Mouse (Mus musculus): Measurements from ENCODE around the gene Taf4. TPM values are rescaled to one million over a fixed set of nuclear protein-coding genes. Genes with fewer than 3 reads are reported as not detected.

The Taf4 gene
- 2.0 and 2.1 TPM in 2 replicates for polyA plus RNA-seq (2015; fragmentation: Nextera tagmentation; extraction: Ambion mirVana)

DNA sequence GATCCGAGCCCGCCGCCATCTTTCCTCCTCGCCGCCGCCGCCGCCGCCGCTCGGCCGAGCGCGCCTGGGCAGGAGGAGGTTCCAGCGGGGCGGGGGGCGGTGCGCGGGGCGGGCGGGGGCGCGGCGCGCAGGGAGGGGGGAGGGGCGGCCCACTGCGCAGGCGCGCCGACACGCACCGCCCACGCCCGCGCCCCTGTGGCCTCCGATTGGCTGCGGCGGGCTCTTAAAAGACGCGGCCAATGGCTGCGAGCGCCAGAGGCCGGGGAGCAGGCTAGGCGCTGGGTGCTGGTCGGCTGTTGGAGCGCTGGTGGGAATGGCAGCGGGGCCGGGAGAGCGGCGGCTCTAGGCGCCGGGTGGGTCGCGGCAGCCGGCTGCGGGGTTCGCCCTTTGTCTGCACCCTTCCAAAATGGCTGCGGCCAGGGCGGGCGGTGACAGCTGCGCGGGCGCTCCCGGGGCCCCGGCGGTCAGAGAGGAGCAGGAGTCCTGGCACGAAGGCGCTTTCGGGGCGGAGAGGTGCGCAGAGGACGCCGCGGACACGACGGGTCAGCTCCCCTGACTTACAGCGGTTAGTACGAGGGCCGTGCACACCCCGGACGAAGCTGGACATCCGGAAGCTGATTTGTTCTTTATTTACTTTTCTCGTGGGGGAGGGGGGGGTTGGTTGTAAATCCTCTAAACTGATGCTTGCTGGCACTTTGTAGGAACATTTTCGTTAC is at the start of gene Taf4:
Gene Taf4 (minus strand): TSS at position 19 of the 716 bp plus-strand sequence.
- H3K27ac ChIP-seq = peak within 1 kb of the TSS; percentile 90
- under 1% methylated on average over 51 of the region's 84 CpGs for WGBS (ENCODE audit: insufficient replicate concordance)
- DNase-seq (peak; percentile 80), ATAC-seq (ENCODE audit: low read depth) (peak; percentile 89)
- H3K9me3 ChIP-seq (replicated peaks) = no peaks in the 10 kb centered on the region
- H3K9ac ChIP-seq = peak within 1 kb of the TSS; percentile 93
- peak within 1 kb of the TSS; percentile 99 for H3K4me2 ChIP-seq
- H3K4me1 ChIP-seq (replicated peaks) = peaks cover 47% of the 10 kb centered on the region
- H3K27me3 ChIP-seq = no peaks in the 10 kb centered on the region
- peak within 1 kb of the TSS; percentile 88 for H3K4me3 ChIP-seq (replicated peaks)
- no peaks in the 10 kb centered on the region for H3K36me3 ChIP-seq

DNA sequence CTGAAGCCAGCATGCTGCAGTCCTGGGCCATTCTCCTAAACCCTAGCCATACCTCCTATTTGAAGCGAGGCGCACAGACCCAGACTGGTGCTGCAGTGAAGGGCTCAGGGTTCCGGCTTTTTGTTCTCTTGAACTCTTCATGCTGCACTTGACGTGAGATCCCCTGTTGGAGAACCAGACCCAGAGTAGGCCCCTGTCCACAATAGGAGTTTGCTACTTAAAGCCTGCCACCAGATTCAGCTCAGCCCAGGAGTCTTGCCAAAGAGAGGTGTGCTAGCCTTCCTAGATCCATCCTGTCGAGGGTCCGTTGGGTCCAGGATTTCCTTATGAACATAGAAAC is 49.4 kb upstream of the Taf4 start:
- WGBS (ENCODE audit: insufficient replicate concordance) = 27% methylated on average over 6 of the region's 6 CpGs
- peak overlapping the region; percentile 94 for H3K27ac ChIP-seq
- ATAC-seq (ENCODE audit: low read depth) = no peak

DNA sequence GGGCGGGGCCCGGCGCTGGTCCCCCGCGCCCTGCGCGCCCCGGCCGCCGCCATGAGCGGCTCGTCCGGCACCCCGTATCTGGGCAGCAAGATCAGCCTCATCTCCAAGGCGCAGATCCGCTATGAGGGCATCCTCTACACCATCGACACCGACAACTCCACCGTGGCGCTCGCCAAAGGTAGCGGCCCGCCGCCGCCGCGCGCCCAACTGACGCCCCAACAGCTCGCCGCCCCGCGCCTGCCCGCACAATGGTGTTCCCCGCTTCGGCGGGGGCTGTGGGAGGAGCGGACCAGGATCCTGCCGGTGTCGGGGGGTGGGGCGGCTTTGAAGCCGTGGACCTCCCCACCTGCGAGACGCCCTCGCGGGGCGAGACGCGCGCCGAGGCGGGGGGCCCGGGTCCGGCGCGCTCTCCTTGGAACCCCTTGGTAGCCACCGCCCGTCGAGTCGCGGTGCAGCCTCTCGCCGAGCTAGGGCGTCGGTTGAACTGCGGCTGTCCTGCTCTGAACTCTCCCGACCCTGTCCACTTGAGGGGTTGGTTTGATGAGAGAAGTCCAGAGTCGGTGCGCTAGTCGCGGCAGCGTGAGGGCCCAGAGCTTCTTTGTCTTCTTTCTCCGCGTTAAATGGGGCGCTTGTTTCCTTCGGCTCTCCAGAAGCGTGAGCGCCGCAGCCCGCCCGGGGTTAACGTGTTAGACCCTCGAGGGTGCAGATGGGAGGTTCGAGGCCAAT is 48.9 kb upstream of the Taf4 start:
- H3K4me1 ChIP-seq (replicated peaks) = peaks cover 40% of the 10 kb centered on the region
- peak overlapping the region; percentile 100 for H3K4me2 ChIP-seq
- peaks cover 27% of the 10 kb centered on the region for H3K27me3 ChIP-seq
- under 1% methylated on average over 78 of the region's 84 CpGs for WGBS (ENCODE audit: insufficient replicate concordance)
- peak overlapping the region; percentile 94 for H3K27ac ChIP-seq
- peak; percentile 45 for DNase-seq
- H3K4me3 ChIP-seq (replicated peaks) = peak overlapping the region; percentile 97
- H3K9ac ChIP-seq = peak overlapping the region; percentile 90
- H3K9me3 ChIP-seq (replicated peaks) = no peaks in the 10 kb centered on the region
- no peak; the same call in 1 of the 2 replicates for ATAC-seq (ENCODE audit: low read depth)
- H3K36me3 ChIP-seq = peaks cover 37% of the 10 kb centered on the region

More for the DNA sequence above, 49.4 kb upstream of the Taf4 start:
- H3K4me2 ChIP-seq = peak overlapping the region; percentile 100
- H3K4me1 ChIP-seq (replicated peaks) = peaks cover 40% of the 10 kb centered on the region
- H3K36me3 ChIP-seq = peaks cover 42% of the 10 kb centered on the region
- H3K9me3 ChIP-seq (replicated peaks) = no peaks in the 10 kb centered on the region
- H3K27me3 ChIP-seq = peaks cover 22% of the 10 kb centered on the region
- H3K9ac ChIP-seq = peak overlapping the region; percentile 90
- H3K4me3 ChIP-seq (replicated peaks) = peak overlapping the region; percentile 97
- DNase-seq = no peak

DNA sequence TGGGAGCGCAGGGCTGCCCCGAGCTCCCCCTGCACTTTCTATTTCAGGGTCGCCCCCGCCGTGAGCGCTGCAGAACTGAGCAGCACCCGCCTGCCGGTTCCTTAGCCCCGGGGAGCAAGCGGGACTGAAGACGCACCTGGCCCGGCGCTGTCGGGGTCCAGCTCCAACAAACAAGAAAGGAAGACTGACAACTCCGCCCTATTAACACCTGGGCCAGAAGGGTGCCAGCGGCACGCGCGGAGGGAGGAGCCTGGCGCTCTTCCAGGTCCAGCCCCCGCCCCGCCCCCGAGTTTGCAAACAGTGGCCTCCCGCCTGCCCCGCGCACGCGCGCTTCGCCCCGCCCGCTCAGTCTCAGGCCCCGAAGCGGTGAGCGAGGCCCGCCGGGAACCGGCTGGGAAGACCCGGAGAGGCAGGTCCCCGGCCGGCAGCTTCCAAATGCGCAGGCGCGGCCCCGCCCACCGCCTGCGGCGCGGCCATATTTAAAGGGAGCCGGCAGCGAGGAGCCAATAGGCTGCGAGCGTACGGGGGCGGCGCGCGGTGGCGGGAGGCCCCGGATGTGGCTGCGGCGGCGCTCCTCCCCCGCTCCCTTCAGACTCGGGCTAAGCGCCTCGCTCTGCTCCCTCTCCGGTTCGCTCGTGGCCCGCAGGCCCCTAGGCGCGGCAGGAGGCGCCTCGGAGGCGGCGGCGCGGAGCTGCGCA is 48.1 kb upstream of the Taf4 start, which contains the start of gene Lsm14b:
Gene Lsm14b (plus strand): TSS at position 587 of the 698 bp plus-strand sequence.
- peak within 1 kb of the TSS; percentile 94 for H3K27ac ChIP-seq
- H3K4me1 ChIP-seq (replicated peaks) = peaks cover 40% of the 10 kb centered on the region
- H3K4me2 ChIP-seq = peak within 1 kb of the TSS; percentile 100
- under 1% methylated on average over 80 of the region's 80 CpGs for WGBS (ENCODE audit: insufficient replicate concordance)
- H3K9me3 ChIP-seq (replicated peaks) = no peaks in the 10 kb centered on the region
- peaks cover 30% of the 10 kb centered on the region for H3K36me3 ChIP-seq
- H3K4me3 ChIP-seq (replicated peaks) = peak within 1 kb of the TSS; percentile 97
- DNase-seq (peak; percentile 99), ATAC-seq (ENCODE audit: low read depth) (peak; percentile 95)
- H3K9ac ChIP-seq = peak within 1 kb of the TSS; percentile 90
- H3K27me3 ChIP-seq = peaks cover 33% of the 10 kb centered on the region

DNA sequence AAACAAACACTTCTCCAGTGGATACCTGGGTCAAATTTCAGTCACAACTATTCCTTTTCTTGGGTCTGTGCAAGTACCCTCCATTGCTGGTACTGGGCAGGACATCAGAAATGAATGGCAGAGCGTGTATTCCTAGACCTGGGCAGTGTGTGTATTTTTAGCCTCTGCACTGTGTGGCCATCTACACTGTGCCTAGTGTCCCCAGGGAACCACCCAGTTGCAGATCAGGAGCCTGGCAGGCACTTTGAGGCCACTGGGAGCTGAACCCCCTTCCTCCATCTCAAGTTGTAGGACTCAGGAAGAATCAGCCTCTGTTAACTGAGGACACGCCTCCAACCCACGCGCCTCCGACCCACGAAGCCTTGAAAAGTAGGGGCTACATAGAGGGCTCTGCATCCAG is 46.3 kb upstream of the Taf4 start:
- no peak for ATAC-seq (ENCODE audit: low read depth)
- Histone ChIP-seq H3K9ac (no peak overlapping the region), H3K4me2 (no peak overlapping the region), H3K4me1 (replicated peaks) (peaks cover 34% of the 10 kb centered on the region), H3K36me3 (peaks cover 12% of the 10 kb centered on the region), H3K4me3 (replicated peaks) (no peak overlapping the region), H3K27me3 (peaks cover 43% of the 10 kb centered on the region), H3K9me3 (replicated peaks) (no peaks in the 10 kb centered on the region), H3K27ac (no peak overlapping the region)
- 68% methylated on average over 6 of the region's 6 CpGs for WGBS (ENCODE audit: insufficient replicate concordance)
- DNase-seq = no peak

DNA sequence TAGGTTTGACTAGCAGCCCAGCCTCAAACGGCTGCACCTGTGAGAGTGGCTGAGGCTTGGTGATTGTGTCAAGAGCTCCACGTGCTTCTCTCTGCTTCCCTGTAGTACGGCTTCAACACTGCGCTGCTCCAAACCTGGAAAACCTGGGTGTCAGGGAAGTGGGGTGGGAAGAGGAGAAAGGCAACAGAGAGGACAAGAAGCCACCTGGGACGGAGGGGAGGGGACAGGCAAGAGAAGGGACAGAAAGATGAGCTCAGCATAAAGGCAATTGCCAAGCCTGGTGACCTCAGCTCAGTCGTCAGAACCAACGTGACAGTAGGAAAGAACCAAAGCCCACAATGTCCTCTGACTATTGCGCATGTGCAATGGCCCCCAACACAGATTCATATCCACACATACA is 44.5 kb upstream of the Taf4 start:
- H3K9ac ChIP-seq = no peak overlapping the region
- no peak overlapping the region for H3K4me3 ChIP-seq (replicated peaks)
- DNase-seq (no peak), ATAC-seq (ENCODE audit: low read depth) (no peak)
- peaks cover 43% of the 10 kb centered on the region for H3K27me3 ChIP-seq
- H3K4me2 ChIP-seq = no peak overlapping the region
- 59% methylated on average over 8 of the region's 8 CpGs for WGBS (ENCODE audit: insufficient replicate concordance)
- no peaks in the 10 kb centered on the region for H3K9me3 ChIP-seq (replicated peaks)
- H3K36me3 ChIP-seq = no peaks in the 10 kb centered on the region
- peaks cover 15% of the 10 kb centered on the region for H3K4me1 ChIP-seq (replicated peaks)
- no peak overlapping the region for H3K27ac ChIP-seq

DNA sequence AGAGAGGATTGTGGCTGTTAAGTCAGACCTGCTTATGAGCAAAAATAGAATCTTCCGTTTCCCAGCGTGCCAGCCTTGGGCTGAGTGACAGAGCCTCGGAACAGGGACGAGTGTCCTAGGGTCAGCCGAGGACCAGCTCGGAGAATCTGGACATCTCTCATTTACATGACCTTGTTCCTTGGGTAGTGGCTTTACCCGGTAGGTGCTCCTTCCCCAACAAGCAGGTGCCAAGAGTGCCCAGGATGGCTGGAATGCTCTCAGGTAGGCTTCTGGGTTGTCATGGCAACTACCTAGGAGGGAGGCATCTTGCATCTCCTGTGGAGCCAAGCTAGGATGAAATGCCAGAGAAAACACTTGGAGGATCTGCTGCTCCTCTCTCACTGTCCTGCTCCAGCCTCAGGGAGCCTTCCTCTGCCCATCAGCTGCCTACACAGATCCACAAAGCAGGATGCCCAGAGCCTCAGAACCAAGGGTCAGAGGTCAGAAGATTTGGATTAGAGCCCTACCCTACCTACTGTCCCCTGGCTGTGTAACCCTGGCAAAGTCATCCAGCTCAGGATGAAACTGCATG is 43.7 kb upstream of the Taf4 start:
- 56% methylated on average over 7 of the region's 7 CpGs for WGBS (ENCODE audit: insufficient replicate concordance)
- peaks cover 9% of the 10 kb centered on the region for H3K4me1 ChIP-seq (replicated peaks)
- no peak overlapping the region for H3K9ac ChIP-seq
- H3K27me3 ChIP-seq = peaks cover 43% of the 10 kb centered on the region
- no peak for ATAC-seq (ENCODE audit: low read depth)
- H3K36me3 ChIP-seq = no peaks in the 10 kb centered on the region
- no peak overlapping the region for H3K4me3 ChIP-seq (replicated peaks)
- H3K4me2 ChIP-seq = no peak overlapping the region
- H3K9me3 ChIP-seq (replicated peaks) = no peaks in the 10 kb centered on the region
- H3K27ac ChIP-seq = no peak overlapping the region
- DNase-seq = no peak

DNA sequence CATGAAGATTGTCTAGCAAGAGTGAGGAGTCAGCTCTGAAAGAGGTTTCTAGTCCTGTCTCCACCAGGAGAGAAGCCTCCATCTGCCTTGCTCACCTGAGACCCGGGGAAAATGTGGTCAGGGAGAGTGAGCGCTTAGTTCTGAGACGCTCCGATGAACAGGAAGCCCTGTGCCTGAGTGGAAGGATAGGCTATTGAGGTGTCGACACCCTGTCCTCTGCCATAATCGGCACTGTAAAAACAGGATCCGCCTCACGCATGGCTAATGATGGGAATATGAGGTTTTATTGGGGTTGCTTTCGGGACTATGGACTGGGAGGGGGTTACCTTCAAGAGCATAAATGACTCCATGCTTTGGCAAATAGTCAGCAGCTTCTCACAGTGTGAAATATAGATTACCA is 42.1 kb upstream of the Taf4 start:
- no peak overlapping the region for H3K9ac ChIP-seq
- H3K9me3 ChIP-seq (replicated peaks) = no peaks in the 10 kb centered on the region
- peaks cover 43% of the 10 kb centered on the region for H3K27me3 ChIP-seq
- H3K27ac ChIP-seq = no peak overlapping the region
- no peak overlapping the region for H3K4me2 ChIP-seq
- H3K36me3 ChIP-seq = no peaks in the 10 kb centered on the region
- DNase-seq (no peak), ATAC-seq (ENCODE audit: low read depth) (no peak)
- peaks cover 1% of the 10 kb centered on the region for H3K4me1 ChIP-seq (replicated peaks)
- H3K4me3 ChIP-seq (replicated peaks) = no peak overlapping the region
- 71% methylated on average over 9 of the region's 9 CpGs for WGBS (ENCODE audit: insufficient replicate concordance)

DNA sequence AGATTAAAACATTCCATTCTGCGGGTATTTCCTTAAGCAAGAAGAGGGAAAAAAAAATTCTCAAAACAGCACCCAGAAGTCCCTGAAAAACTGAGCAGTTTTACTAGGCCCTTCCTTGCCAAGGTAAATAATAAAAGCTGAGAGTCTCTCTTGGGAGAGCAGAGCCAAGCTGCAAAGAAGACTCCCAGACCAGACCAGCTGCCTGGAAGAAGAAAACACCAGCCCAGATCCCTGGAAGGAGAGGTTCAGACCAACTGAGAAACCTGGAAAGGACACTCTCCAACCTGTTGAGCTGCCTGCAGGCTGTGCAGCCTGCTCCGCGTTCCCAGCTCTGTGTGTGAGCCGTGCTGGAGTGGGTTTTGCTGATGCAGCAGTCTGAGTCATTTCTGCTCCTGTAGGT is 41.2 kb upstream of the Taf4 start:
- Histone ChIP-seq H3K36me3 (no peaks in the 10 kb centered on the region), H3K4me1 (replicated peaks) (no peaks in the 10 kb centered on the region), H3K4me2 (no peak overlapping the region), H3K27me3 (peaks cover 37% of the 10 kb centered on the region), H3K9ac (no peak overlapping the region), H3K4me3 (replicated peaks) (no peak overlapping the region), H3K9me3 (replicated peaks) (no peaks in the 10 kb centered on the region), H3K27ac (no peak overlapping the region)
- 70% methylated on average over 4 of the region's 4 CpGs for WGBS (ENCODE audit: insufficient replicate concordance)
- DNase-seq (no peak), ATAC-seq (ENCODE audit: low read depth) (no peak)

DNA sequence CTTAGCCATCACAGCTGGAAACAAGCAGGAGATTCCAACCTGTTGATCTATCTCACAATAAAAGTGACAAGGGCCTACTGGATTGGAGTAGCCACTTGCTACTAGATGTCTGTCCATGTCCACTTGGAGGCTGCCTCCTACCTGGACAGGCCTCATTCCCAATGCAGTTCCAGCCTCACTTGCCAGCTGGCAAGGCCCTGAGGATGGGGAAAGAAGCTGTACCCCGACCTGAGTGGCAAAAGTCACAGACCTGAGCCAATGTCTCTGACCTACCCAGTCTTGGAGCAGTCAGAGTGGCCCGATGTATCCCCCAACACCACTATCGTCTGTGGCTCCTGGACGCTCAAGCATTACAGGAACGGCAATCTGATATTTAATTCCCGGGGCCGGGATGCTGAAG is 37.2 kb upstream of the Taf4 start:
- no peak overlapping the region for H3K4me3 ChIP-seq (replicated peaks)
- peaks cover 6% of the 10 kb centered on the region; the same call in 1 of the 2 replicates for H3K27me3 ChIP-seq
- no peaks in the 10 kb centered on the region for H3K9me3 ChIP-seq (replicated peaks)
- no peak overlapping the region for H3K9ac ChIP-seq
- no peak overlapping the region for H3K27ac ChIP-seq
- no peaks in the 10 kb centered on the region for H3K36me3 ChIP-seq
- DNase-seq (no peak), ATAC-seq (ENCODE audit: low read depth) (no peak)
- H3K4me1 ChIP-seq (replicated peaks) = no peaks in the 10 kb centered on the region
- WGBS (ENCODE audit: insufficient replicate concordance) = 74% methylated on average over 7 of the region's 7 CpGs
- no peak overlapping the region for H3K4me2 ChIP-seq

DNA sequence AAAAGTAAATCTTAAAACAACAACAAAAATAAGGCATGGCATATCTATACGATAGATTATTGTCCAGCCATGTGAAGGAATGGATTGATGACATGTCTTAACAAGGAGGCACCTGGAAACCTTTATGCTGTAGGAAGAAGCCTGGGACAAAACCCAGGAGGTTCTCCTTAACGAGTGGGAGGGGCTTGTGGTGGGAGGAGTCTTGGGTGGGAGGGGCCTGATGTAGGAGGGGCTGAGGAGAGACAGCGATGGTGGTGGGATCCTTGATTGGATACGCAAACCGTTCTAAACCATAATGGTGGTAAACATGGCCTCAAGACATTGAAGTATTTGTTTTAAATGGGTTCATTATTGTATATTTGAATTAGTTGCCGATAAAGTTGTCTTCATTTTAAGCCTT is 34.9 kb upstream of the Taf4 start:
- DNase-seq (no peak), ATAC-seq (ENCODE audit: low read depth) (no peak)
- no peaks in the 10 kb centered on the region for H3K36me3 ChIP-seq
- H3K9me3 ChIP-seq (replicated peaks) = no peaks in the 10 kb centered on the region
- peaks cover 3% of the 10 kb centered on the region; the same call in 1 of the 2 replicates for H3K27me3 ChIP-seq
- 73% methylated on average over 6 of the region's 6 CpGs for WGBS (ENCODE audit: insufficient replicate concordance)
- H3K27ac ChIP-seq = no peak overlapping the region
- no peak overlapping the region for H3K9ac ChIP-seq
- no peaks in the 10 kb centered on the region for H3K4me1 ChIP-seq (replicated peaks)
- no peak overlapping the region for H3K4me2 ChIP-seq
- no peak overlapping the region for H3K4me3 ChIP-seq (replicated peaks)
